Mouse (Mus musculus) ES-E14 (cell line): ENCODE data around the gene Rnls. TPM values are rescaled to one million over a fixed set of nuclear protein-coding genes. Genes with fewer than 3 reads are reported as not detected.

Experiments used
- DNase-seq: peaks from one replicate; pipeline ENCODE4 v3.0.0-alpha.2; 2013; ENCODE audit warnings: low read depth, low spot score
- H3K27ac ChIP-seq: 2 replicates; pipeline ENCODE4 v1.5.1; 2012; ENCODE audit warnings: low read depth, mild to moderate bottlenecking, low read length, moderate library complexity, mixed read lengths; ENCODE audit not compliant: poor library complexity, insufficient read depth, severe bottlenecking
- H3K36me3 ChIP-seq: 2 replicates; pipeline ENCODE4 v1.6.1; 2012; ENCODE audit warnings: mild to moderate bottlenecking, low read length, moderate library complexity, mixed read lengths; ENCODE audit not compliant: control insufficient read depth, poor library complexity, insufficient read depth, severe bottlenecking
- H3K4me1 ChIP-seq, 2 experiments: fragments of 150-350 bp in 1 of 2; sonication (generic) in 1 of 2; 2 replicates each; pipeline ENCODE4 v1.6.1; 2012; ENCODE audit warnings: low read length in 2 of 2, mild to moderate bottlenecking in 1 of 2, mixed read lengths in 1 of 2; ENCODE audit not compliant: control insufficient read depth in 2 of 2, insufficient read depth in 2 of 2, poor library complexity in 1 of 2
- H3K4me3 ChIP-seq, 2 experiments: fragments of 150-350 bp in 1 of 2; sonication (generic) in 1 of 2; 2 replicates each; pipeline ENCODE4 v1.5.1; 2012; ENCODE audit warnings: low read length in 2 of 2, low read depth in 1 of 2, mild to moderate bottlenecking in 1 of 2, mixed read lengths in 1 of 2; ENCODE audit not compliant: insufficient read depth in 1 of 2, poor library complexity in 1 of 2, severe bottlenecking in 1 of 2
- H3K9ac ChIP-seq: 2 replicates; pipeline ENCODE4 v1.6.1; 2012; ENCODE audit warnings: low read depth, mild to moderate bottlenecking, low read length, mixed read lengths; ENCODE audit not compliant: poor library complexity, insufficient read depth, severe bottlenecking
- H3K9me3 ChIP-seq: fragments of 150-350 bp; sonication (generic); 2 replicates; pipeline ENCODE4 v1.6.1; 2012; ENCODE audit warnings: low read depth, mild to moderate bottlenecking, low read length; ENCODE audit not compliant: control insufficient read depth, insufficient read depth
- CHD2 ChIP-seq: IDR thresholded peaks from 2 replicates; pipeline ENCODE4 v1.6.1; 2014; ENCODE audit warnings: mild to moderate bottlenecking, low read depth, low read length, inconsistent platforms
- HCFC1 ChIP-seq: IDR thresholded peaks from 2 replicates; pipeline ENCODE4 v1.6.1; 2012; ENCODE audit warnings: low read length, inconsistent platforms, borderline replicate concordance; ENCODE audit not compliant: insufficient read depth
- MAFK ChIP-seq: IDR thresholded peaks from 2 replicates; pipeline ENCODE4 v1.6.1; 2014; ENCODE audit warnings: mild to moderate bottlenecking, low read depth, low read length, inconsistent platforms; ENCODE audit not compliant: insufficient read depth
- ZC3H11A ChIP-seq: IDR thresholded peaks from 2 replicates; pipeline ENCODE4 v1.6.1; 2012; ENCODE audit warnings: low read depth, mild to moderate bottlenecking, inconsistent platforms, low read length, borderline replicate concordance
- ZNF384 ChIP-seq: IDR thresholded peaks from 2 replicates; pipeline ENCODE4 v1.6.1; 2012; ENCODE audit warnings: low read depth, low read length, inconsistent platforms
- in situ Hi-C, 2 experiments: fragments of 600-800 bp; cut with MboI; formaldehyde crosslinking; loops; one replicate each; pipeline ENCODE4 v1.15.1; 2025; ENCODE audit warnings: low sequenced_read_pairs in 2 of 2, inconsistent platforms in 1 of 2; ENCODE audit not compliant: unreplicated experiment in 2 of 2
- total RNA-seq: library from RNA; depleted of rRNA; stranded (reverse); fragments of 300-350 nt; gene quantifications from 2 replicates; pipeline ENCODE4 v1.2.3, GENCODE M21; 2012; rRNA removed

Rnls gene
- total RNA-seq, 1 experiment = 0.80 TPM

GRCm38 (mm10) chr19:33091324-33091723 lies 300.8 kb downstream of the Rnls start:
- H3K9ac ChIP-seq = no peak overlapping the region
- H3K36me3 ChIP-seq = no peaks in the 10 kb centered on the region
- in situ Hi-C loops = no loop called here
- no peak overlapping the region for H3K4me3 ChIP-seq
- DNase-seq = no peak
- no peak overlapping the region for H3K27ac ChIP-seq
- TF ChIP-seq CHD2 (no peak), ZNF384 (no peak), HCFC1 (no peak), ZC3H11A (no peak), MAFK (0 out of 2 replicates have a peak, but pooled peaks have one; percentile 23)
- H3K9me3 ChIP-seq = no peaks in the 10 kb centered on the region
- H3K4me1 ChIP-seq = no peaks in the 10 kb centered on the region

GRCm38 (mm10) chr19:33088868-33089267 lies 303.2 kb downstream of the Rnls start:
- DNase-seq = no peak
- in situ Hi-C loops = no loop called here

GRCm38 (mm10) chr19:33087961-33088360 lies 304.1 kb downstream of the Rnls start:
- TF ChIP-seq HCFC1 (no peak), CHD2 (no peak), MAFK (no peak), ZNF384 (no peak), ZC3H11A (no peak)
- in situ Hi-C loops = no loop called here
- H3K4me3 ChIP-seq = no peak overlapping the region
- no peak overlapping the region for H3K9ac ChIP-seq
- H3K9me3 ChIP-seq = no peaks in the 10 kb centered on the region
- no peak overlapping the region for H3K27ac ChIP-seq
- no peaks in the 10 kb centered on the region for H3K36me3 ChIP-seq
- H3K4me1 ChIP-seq = no peaks in the 10 kb centered on the region
- DNase-seq = no peak

More at GRCm38 (mm10) chr19:33088868-33089267, 303.2 kb downstream of the Rnls start:
- Histone ChIP-seq H3K4me1 (no peaks in the 10 kb centered on the region), H3K4me3 (no peak overlapping the region), H3K36me3 (no peaks in the 10 kb centered on the region), H3K27ac (no peak overlapping the region), H3K9ac (no peak overlapping the region), H3K9me3 (no peaks in the 10 kb centered on the region)
- no peak for TF ChIP-seq CHD2
- TF ChIP-seq ZNF384 = no peak
- no peak for TF ChIP-seq MAFK
- no peak for TF ChIP-seq HCFC1
- TF ChIP-seq ZC3H11A = no peak

Other genes with a start within 250 kb of the Rnls start
- not detected in 2 replicates for gene Lipo4, start 125.5 kb upstream of the Rnls start, total RNA-seq
- gene Gm8978, start 233.0 kb upstream of the Rnls start, total RNA-seq = not detected in 2 replicates